Mouse (Mus musculus) C3H10T1/2 (cell line): ENCODE results near the gene Atp7b. TPM values are rescaled to one million over a fixed set of nuclear protein-coding genes. Genes with fewer than 3 reads are reported as not detected.

ENCODE experiments used
- polyA plus RNA-seq, 2 experiments: library from polyadenylated mRNA; unstranded; fragments of >200 nt; fragmentation: generic; extraction: Trizol; gene quantifications; one replicate each; pipeline ENCODE4 v1.2.1; 2012; ENCODE audit warnings: missing spikeins in 2 of 2

Atp7b gene
- under 1 TPM in 1 of 2 experiments, not detected in 1; 0.05 TPM for polyA plus RNA-seq

GRCm38 (mm10) chr8:22059821-22060445, at the start of gene Atp7b:
Gene Atp7b, minus strand, starts transcription at chr8:22060305.

DNA sequence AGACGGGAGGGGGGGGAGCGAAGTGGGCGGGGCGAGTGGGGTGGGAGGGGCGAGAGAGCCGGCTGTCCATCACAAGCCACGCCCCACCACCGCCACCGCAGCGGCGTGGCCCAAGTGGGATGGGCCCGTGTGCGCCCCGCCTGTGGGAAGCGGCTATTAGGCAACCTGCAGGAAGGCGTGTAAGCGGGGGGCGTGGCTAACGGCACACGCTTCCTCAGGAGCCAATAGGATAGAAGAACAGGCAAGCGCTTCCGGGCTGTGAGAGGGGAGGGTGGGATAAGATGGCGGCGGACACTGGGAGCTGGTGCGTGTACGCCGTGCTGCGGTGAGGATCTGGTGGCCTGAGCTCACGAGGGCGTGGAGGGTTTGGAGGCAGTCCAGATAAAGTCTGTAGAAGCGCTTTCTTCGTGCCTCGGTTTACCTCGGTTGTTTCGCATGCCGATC, 363 bp upstream of the Atp7b start, which contains the start of gene Alg11:
Gene Alg11 (plus strand): TSS at position 276 of the 444 bp plus-strand sequence.

DNA sequence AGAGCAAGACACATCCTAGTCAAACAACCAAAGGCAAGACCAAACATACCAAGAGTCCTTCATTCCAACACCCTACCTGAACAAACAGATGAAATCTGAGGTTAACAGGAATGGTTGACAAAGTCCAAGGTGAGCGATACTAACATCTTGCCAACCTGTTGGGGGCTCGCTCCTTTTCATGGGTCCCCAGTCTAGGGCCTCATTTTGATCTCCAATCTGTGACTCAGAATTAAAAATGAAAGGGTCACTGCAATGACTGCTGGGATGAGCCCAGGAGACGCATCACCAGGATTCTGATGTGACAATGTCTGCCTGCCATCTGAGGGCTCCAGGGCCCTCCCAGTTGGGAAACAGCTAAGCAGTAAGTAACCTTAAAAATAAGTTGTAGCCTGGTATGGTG, 90.6 kb downstream of the Atp7b start, which contains the start of gene Ccdc70:
Gene Ccdc70 (plus strand): TSS at position 301 of the 400 bp plus-strand sequence.

DNA sequence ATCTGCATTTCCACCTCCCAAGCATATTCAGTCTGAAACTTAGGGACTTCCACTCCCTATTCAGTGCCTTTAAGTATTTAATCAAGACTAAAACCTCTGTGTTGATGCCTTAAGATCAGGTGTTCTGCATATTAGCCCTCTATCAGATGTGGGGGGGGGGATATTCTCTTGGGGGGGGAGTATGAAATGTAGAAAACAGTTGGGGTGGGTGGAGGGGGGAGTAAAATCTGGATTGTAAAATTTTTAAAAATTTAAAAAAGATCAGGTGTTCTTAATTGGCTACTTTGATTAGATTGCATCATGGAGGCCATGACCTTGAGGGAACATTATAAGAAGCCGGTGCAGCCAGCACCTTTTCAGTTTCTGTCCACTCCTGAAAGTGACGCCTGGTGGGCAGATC, 101.7 kb downstream of the Atp7b start, which contains the start of gene Fam90a1a:
Gene Fam90a1a (plus strand): TSS at position 301 of the 400 bp plus-strand sequence.

DNA sequence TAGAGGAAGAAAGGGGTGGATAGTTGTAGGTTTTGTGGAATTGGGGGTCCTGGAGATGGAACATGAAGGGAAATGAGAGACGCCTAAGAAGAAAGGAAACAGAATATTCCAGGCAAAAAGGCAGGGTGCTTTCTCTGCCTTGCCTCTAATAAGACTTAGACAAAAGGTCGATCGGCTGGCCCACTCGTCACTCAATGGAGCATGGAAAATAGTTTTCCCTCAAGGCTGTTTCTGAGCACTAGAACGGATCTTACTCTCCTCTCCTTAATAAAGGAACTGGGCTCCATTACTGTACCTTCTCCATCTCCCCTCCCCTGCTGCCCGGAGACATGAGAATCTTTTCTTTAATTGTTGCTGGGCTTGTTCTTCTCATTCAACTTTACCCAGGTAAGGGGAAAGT, 113.6 kb downstream of the Atp7b start, which contains the start of gene Defb13:
Gene Defb13 (plus strand): TSS at position 301 of the 400 bp plus-strand sequence.

Other genes starting within 250 kb of the Atp7b start
- not detected for gene Defb50, start 236.8 kb downstream of the Atp7b start, polyA plus RNA-seq
- gene Defb2, start 220.4 kb downstream of the Atp7b start, polyA plus RNA-seq: not detected
- gene Defb10, start 201.4 kb downstream of the Atp7b start, polyA plus RNA-seq: not detected
- gene Defb9, start 174.9 kb downstream of the Atp7b start, polyA plus RNA-seq: not detected
- not detected for gene Defb11, start 153.9 kb downstream of the Atp7b start, polyA plus RNA-seq
- not detected for gene Defb15, start 127.6 kb downstream of the Atp7b start, polyA plus RNA-seq
- not detected for gene Defb35, start 122.0 kb downstream of the Atp7b start, polyA plus RNA-seq
- not detected for gene Defb13, start 113.5 kb downstream of the Atp7b start, polyA plus RNA-seq
- not detected for gene Fam90a1a, start 101.6 kb downstream of the Atp7b start, polyA plus RNA-seq
- not detected for gene Ccdc70, start 90.5 kb downstream of the Atp7b start, polyA plus RNA-seq
- gene Alg11, start 416 bp upstream of the Atp7b start, polyA plus RNA-seq: 1 to 10 TPM in 1 of 2 experiments, under 1 TPM in 1; 0.19 to 3.1 TPM
- not detected for gene Nek5, start 64.7 kb upstream of the Atp7b start, polyA plus RNA-seq
- gene Nek3, start 106.1 kb upstream of the Atp7b start, polyA plus RNA-seq: 1 to 10 TPM in 1 of 2 experiments, under 1 TPM in 1; 0.80 to 3.7 TPM
- 10 to 100 TPM in 1 of 2 experiments, 1 to 10 TPM in 1; 4.0 to 47.6 TPM for gene Ckap2, start 125.5 kb upstream of the Atp7b start, polyA plus RNA-seq
- gene Vps36, start 132.5 kb upstream of the Atp7b start, polyA plus RNA-seq: 10 to 100 TPM; 15.5 to 19.0 TPM
- gene Thsd1, start 167.0 kb upstream of the Atp7b start, polyA plus RNA-seq: under 1 TPM; 0.02 to 0.50 TPM
- gene Tpte, start 223.1 kb upstream of the Atp7b start, polyA plus RNA-seq: not detected